Mouse (Mus musculus): ENCODE data around the gene Tbc1d8b.
A peak's percentile ranks its signal among the peaks of the same experiment; 100 is the strongest.
"Not testable (repeated sequence)": the region's sequence is repeated elsewhere in the genome, so short reads cannot be mapped to it uniquely, and the experiment has no call there.

Tbc1d8b gene

DNA sequence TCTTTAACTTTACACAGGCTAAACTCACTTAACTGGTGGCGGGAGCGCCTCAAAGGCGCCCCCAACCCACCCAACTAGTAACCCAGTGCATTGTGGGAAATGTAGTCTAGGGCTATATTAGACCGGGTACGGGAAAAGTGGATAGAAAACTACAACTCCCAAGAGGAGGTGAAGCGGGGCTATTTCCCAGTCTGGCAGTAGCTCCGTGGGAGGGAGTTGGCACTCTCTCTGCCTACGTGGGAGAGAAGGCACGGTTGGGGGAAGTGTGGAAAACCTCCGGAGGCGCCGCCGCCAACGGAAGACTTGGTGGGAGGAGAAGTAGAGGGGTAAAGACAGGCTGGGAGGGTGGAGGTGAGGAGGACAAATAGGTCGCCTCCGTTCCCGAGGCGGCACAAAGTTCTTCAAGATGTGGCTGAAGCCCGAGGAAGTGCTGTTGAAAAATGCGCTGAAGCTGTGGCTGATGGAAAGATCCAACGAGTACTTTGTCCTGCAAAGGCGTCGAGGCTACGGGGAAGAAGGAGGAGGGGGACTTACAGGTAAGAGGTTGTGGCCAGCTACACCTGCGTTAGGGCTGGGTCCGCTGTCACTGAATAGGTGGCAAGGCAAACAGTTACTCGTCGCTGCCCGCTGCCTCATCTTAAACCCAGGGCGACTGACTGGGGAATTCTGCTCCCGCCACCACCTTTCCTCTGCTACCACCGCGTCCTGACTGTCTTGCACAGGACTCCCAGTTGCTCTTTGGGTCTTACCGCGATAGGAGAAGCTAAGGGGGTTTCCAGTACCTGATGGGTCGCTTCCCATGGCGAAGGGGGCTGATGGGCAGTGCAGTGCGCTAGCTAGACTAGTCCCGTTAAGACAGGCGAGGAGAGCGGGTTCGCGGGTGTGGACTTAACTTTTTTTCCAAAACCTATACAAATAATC, at the start of gene Tbc1d8b:
Gene Tbc1d8b, plus strand, starts transcription at position 222 of the 921 bp plus-strand sequence.
- DNase-seq: peak; percentile 75 to 80

DNA sequence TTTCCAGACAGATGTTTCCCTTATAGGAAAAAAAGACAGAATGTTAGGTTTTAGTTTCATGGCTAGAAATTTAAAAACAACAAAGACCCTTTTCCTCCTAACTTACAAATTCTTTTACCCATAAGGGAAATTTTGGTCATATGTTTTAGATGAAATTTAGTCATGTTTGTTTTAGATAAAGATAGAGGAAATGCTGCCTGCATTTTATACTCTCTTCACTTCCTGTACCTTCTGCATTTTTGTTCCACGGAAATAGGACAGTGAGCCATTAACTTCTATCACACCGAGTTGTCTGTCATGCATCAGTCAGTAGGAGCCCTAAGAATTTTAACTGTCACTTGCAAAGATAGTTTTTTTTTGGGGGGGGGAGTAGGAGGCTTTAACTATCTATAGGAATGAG, 45.1 kb upstream of the Tbc1d8b start:
- no peak for DNase-seq

DNA sequence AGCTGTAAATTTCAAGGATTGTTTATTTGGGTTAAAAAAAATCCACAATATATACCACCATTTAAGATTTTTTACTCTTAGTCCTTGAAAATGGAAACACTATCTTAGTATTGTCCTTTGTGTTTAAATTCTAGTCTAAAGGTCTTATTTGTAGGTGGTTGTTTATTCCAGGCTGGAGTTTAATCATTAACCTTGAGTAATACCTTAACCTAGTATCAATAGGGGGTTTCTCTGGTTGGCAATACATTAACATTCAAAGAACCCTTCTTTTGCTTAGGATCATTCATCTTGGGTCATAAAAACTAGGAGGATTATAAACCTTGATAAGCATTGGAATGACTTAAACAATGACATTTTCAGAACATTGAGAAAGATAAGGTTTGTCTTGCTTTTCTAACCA, 44.4 kb upstream of the Tbc1d8b start:
- DNase-seq: no peak

DNA sequence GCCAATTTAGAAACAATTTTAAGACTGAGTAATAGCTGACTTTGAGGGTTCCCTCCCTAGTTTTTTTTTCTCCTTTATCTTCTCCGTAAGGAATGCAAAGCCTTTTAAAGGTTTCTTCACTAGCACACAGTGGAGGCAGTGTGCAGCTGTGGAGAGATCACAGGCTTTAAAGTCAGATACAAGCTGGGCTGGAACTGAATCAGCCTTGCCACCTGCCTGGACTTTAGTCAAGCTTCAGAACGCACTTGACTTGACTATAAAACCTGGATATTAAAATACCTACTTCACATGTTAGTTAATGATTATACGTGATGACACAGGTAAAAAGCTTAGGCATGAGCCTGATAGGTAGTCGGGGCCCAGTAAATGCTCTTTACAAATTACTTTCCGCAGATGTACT, 32.6 kb upstream of the Tbc1d8b start:
- peak; percentile 1 to 5 for DNase-seq

DNA sequence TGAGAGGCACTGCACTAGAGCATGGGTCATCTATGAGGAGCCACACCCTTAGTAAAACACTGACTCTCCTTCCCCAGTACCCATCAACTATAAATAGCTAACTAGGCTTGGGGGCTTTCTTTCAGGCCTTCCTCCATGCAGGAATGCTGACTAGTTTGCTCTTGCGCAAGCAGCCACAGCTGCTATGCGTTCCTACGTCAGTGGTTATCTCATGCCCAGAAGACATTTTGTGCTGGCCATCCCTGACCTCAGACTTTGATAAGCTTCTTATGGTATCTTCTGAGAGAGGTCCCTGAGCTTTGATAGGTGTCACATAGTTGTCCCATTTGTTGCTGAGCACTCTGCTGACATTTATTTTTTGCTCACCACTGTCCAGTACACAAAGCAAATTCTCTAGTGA, 31.5 kb upstream of the Tbc1d8b start:
- no peak for DNase-seq

DNA sequence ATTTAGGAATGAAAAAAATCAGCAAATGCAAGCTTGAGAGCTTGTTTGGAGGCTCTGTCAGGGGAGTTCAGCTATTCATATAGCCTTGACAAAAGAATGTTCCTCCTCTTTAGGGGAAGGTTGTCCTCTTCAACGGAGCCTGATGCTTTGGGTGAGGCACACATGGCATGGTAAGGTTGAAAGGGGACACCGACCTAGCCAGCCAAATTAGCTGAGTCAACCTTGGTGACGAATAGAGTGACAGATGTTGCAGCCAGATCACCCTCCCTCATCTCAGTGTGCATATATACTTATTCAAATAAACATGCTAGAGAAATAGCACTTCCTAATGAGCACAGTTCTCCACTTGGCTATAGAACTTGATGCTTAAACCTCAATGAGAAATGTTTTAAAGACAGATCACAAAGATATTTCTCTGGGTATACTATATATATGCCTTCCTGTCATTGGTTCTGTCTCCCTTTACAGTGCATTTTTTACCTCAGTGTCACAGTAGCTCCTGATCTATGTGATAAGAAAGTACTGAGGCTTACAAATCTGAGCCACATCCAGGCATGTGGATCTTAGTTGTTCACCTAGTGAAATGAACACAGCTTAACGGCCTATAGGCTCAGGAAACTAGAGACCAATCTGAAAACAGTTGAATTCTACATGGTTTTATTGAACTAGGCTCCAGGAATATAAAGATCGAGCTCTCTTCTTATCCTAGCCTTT, 30.3 kb upstream of the Tbc1d8b start:
- no peak for DNase-seq

DNA sequence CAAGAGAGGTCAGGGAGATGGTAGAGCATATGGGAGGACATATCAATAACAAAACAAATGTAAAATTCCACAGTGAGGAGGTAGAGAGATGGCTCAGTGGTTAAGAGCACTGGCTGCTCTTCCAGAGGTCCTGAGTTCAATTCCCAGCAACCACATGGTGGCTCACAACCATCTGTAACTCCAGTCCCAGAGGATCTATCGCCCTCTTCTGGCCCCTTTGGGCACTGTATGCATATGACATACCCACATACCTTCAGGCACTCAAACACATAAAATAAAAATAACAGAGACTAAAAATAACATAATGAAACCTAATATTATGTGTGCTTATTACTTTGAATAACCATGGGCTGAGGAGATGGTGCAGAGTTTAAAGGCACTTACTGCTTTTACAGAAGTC, 22.7 kb upstream of the Tbc1d8b start:
- no peak for DNase-seq

DNA sequence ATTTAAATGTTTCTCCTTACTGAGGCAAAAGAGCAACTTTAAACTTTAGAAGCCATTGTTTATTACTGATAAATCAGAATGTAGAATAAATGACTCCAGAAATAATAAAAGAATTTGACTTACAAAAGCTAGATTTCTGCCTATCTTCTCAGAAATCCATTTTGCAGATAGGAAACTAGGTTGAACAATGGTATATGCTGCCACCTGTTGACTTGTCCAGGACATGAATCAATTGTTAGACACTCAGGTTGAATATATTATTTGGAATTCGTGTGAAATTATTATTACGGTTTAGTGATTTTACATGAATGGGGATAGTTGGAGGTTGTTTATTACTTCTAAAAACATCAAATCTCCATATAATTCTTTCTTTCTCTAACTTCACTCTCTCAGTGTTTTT, 19.0 kb upstream of the Tbc1d8b start:
- DNase-seq: no peak

DNA sequence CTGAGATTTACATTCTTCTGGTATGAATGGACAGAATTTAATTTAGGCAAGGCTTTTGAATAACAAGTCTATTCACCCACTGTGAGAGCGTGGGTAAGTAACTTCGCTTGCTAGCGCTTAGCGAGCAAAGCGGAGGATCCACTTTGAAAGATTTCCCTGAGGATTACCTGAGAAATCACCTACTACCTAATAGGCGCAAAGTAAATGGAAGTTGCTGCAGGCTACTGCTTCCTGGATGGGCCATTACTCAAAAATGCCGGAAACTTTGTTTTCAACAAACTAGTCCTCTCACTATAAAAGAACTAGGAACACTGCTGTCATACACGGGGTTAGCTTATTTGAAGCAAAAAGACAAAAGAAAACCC, 404 bp upstream of the Tbc1d8b start:
- DNase-seq: no peak

DNA sequence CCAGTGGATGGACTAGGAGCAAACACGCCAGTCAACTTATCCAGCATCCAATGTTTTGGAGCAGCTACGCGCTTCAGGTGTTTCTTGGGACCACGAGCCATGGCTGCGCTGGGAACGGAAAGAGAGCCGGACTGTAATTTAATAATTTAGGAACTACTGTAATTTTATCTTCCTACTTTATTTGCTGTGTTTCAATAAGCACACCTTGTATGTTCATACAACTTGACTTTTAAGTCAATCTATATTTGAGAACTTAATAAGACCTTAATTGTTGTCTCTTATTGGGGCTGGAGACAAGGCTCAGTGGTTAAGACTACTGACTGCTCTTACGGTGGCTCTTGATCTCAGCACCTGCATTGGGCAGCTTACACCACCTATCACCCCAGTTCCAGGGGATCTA, 29.6 kb downstream of the Tbc1d8b start, which contains the start of gene Gm15013:
Gene Gm15013, minus strand, starts transcription at position 101 of the 400 bp plus-strand sequence.
- DNase-seq: no peak

DNA sequence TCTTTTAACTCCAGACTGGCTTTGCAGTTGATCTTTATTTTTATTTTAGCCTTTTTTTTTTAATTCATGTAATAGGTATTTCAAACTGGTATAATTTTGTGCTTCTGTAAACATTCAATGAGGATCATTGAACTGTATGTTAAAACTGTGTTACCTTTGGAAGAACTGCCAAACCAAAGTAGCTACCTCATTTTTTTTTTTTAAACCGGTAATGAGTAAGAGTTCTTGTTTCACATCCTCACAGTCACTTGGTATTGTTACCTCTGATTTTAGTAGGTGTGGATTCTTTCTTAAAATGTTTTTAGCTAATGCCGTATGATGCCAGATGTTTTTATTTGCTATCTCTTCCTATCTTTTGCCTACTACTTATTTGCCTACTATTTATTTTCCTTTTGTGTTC, 37.6 kb downstream of the Tbc1d8b start:
- no peak for DNase-seq

DNA sequence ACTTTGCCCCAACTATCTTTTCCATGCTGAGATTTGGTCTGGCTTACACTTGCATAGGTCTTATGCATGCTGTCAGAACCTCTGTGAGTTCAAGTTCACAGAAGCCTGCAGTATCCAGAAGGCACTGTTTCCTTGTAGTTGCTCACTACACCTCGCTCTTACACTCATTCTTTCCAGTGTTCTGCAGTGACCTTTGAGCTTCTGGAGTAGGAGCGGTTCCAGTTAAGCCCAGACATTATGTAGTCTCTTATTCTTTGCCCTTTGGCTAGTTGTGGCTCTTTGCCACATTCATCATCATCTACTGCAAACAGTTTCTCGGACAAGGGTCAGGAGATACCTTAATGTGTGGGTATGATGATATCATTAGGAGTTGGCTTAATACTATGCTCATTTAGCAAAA, 45.7 kb downstream of the Tbc1d8b start:
- no peak for DNase-seq

DNA sequence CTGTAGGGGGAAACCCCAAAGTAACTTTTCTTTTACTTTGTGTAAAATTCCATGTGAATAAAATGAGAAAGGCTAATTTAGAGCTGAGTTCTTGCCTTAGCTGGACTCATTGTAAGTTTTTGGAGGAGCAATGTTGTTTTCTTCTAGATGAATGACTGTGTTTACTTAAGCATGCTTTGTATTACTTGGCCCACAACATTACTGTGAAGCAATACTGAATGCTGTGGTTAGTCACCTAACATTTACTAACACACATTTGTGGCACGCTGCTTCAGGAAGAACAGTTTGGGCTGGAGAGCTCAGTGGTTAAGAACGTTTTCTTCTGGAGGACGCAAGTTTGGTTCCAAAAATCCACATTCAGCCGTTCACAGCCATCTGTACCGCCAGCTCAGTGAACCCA, 52.3 kb downstream of the Tbc1d8b start:
- DNase-seq: no peak

DNA sequence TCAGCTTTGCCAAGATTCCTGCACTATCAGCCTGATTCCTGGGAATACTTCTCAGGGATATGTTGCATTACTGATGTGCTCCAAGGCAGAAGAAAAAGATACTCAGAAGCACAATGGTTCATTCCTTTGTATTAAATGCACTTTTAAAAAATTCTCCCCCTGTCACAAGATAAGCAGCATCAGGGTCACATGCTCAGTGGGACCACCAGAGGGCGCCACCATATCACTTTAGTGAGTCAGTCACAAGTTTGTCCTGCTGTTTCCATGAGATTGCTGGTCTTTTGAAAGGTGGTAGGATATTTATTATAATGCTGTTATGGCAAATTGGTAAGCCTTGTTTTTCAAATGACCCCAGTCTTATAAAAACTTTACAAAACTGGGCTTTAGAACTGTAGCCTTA, 67.1 kb downstream of the Tbc1d8b start:
- DNase-seq: peak; percentile 74 to 80

DNA sequence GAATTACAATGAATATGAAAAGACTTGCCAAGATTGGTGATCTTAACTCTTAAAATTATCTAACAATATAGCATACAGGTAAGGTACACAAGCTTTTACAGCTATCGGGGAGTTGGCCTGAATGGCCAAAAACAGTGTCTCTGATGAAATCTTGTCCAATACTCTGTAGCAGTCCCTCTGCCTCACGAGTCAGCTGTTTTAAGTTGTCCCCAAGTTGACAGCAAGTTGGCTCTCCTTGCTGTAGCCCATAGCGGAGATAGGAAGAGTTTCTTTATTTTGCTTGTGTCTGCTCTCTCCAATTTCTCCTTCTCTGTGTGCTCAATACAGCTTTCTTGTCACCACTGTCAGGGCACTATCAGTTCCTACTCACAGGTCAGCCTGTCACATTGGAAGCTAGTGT, 73.8 kb downstream of the Tbc1d8b start:
- not testable (repeated sequence) for DNase-seq

DNA sequence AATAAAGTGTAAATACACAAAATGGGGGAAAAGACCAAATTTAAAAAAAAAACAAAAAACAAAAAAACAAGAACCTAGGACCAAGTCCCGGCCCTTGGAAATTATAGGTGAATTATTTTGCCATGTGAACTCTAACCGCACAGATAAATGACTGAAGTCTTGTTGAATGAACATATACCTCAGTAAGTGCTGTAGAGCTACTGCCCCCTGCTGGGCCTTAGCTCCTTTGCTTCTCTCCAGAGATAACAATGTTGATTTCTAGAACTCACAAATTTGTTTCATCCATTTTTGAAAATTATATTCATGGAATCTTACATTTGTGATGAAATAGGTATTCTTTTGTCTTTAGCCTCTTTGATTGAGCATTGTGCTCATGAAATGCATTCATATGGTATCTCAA, 77.8 kb downstream of the Tbc1d8b start:
- peak; percentile 43 to 57 for DNase-seq

DNA sequence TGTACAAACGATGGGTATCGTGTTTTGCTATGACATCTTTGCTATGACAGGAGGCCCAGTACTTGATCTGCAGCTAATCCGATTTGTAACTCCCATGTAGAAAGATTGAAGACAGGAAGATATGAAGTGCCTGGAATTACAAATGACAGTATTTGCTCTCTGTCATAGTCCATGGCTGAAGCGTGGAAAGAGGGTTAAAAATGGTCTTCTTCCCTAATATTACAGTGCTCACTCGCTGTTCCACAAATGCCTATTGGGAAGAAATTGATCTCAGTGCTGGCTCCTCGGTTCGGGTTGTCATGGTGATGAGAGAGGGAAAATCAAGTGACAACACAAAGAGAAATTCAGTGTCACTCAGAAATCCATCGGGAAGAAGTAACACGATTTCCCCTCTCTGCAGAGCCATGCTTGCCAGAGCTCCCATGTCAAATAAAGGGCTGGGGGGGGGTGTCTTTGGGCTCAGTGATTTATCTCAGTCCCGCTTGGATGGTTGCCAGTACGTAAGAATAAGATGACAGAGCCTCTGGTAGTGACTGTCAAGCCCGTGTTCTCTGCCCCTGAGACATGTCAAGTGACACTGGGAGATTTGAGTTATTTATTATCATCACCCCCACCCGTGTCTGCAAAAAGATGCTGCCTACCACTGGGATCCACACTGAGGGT, 85.3 kb downstream of the Tbc1d8b start:
- no peak for DNase-seq

DNA sequence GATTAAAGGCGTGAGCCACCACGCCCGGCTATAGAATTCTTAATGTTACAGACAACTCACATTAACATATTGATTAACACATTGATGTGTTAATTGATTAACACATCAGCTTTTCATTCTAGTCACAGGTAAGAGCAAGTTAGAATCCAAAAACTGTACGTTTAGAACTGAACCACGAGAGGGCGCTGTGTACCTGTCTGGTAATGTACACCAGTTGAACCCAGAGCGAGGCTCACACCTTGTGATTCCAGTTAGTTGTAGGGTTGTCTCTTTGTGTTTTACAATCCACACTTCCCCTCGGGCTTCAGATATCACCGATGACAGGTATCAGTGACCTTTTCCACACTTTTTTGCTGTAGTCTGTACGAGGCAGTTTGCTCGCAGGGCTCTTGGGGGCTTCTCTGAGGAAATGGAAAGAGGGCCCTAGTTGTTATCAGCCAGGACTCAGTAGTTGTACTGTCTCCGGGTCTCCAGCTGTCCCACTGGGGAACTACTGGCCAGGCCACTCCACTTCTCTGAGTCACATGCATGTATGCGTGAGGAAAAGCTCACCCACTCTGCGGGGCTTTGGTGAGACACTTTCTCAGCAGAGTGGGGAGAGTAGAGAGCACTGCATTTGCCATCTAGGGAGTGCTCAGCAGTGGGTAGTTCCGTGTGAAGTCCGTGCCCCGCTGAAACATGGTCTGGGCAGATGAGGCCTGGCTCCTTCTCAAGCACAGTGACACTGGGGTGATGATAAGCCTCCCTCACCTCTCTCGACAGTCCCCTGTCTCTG, 89.7 kb downstream of the Tbc1d8b start:
- peak; percentile 68 to 71 for DNase-seq

DNA sequence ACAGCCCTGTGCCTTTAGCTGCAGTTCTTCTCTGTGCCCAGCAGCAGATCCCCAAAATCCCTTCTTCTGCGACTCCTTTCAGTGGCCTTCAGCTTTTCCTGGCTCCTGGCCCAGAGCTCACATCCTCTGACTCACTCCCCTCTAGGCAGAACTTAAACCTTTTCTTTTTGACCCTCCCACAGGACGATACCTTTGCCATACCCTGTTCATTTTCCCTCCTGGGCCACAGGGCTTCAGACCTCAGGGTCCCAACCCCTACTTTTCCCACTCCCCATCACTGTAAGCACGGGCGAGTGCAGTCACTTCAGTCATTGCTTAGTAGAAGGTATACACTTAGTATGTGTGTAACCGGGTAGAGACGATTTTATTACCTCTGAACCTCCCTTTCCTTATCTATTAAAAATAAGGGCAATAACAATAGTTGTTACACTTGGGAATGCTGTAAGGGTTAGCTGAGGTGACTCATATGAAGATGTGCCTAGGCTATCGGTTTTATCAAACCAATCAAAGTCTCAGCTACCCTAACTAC, 90.4 kb downstream of the Tbc1d8b start:
- DNase-seq: peak in 1 of 2 experiments; percentile 23

DNA sequence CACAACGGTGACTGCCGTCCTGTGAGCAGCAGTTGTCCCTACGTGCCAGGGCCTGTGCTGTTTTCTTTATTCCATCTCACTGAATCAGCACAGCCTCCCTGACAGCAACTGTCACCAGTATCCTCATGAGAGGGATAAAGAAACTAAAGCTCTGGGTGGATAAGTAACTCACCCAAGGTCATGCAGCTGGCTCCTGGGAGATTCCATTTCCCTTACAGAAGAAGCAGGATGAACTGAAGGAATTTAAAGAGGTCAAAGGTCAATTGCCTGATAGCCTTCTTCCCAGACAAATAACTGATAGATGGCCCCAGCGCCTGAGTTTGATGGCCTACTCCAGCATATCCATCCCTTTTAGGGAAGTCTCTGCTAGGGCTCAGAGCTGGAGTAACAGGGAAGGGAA, 92.6 kb downstream of the Tbc1d8b start:
- peak in 1 of 2 experiments; percentile 8 for DNase-seq

DNA sequence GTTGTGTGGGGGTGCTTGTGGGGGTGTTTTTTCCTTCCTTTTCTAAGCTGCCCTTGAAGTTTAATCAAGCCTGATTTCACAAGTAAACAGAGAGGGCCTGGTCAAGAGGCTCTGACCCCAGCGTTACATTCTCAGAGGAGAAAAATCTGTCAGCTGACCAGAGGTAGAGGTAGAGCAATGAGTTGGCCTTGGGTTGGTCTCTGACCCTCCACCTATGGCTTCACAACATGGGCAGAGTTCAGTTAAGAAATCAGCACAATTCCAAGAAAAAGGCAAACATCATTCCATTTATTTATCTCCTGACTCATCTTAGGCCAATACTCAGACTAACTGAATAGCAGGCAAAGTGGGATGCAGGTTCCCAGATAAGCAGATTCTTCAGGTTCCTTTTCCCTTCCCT, 94.1 kb downstream of the Tbc1d8b start:
- no peak for DNase-seq

DNA sequence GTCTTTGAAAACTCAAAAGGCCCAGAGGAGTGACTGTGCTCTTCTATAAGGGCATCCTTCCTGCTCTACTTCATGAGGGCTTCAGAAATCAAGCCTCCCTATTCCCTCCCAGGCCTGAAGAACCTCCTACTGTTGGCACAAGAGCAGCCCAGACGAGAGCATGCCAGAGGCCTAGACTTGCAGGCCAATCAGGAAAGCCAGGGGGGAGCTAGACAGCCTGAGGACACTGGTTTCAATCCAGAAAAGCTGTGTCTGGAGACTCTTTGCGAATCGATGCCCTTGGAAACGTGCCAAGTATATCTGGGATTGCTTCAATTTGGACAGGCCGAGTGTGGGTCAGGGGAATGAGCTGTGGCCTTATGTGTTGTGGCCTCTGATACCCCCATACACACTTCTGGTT, 94.6 kb downstream of the Tbc1d8b start:
- DNase-seq: no peak

Measured in kidney, postnatal 4 days (tissue).